Mouse (Mus musculus): ENCODE results near the gene Cdc42bpa. TPM values are rescaled to one million over a fixed set of nuclear protein-coding genes. Genes with fewer than 3 reads are reported as not detected.

Cdc42bpa gene
- total RNA-seq, 2 experiments from 2014 or later, result 6.9 to 30.0 TPM

GRCm38 (mm10) chr1:179958871-179959720 lies 1.2 kb upstream of the Cdc42bpa start:
- no peak for ATAC-seq (replicated peaks; ENCODE audit: low FRiP score, poor library complexity, severe bottlenecking)

DNA sequence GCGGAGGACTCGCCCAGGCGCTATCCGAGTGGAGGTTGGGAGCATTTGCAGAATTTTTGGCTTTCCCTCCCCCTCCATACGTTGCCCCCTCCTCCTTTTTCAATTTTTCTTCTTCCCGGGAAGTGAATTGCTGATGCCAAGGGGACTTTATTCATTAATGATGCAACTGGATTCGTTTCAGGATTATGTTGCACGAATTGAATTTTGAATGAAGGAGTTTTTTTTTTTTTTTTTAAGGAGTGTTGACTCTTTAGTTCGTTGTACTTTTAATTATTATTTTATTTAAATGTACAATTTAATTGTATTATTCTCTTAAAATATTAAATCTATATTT lies 238 bp downstream of the Cdc42bpa start:
- no peak for ATAC-seq (replicated peaks; ENCODE audit: low FRiP score, poor library complexity, severe bottlenecking)

- 0 out of 2 replicates have a peak, but pooled peaks have one; percentile 28 for ATAC-seq (replicated peaks; ENCODE audit: low FRiP score, poor library complexity, severe bottlenecking)
These were observed 818 bp downstream of the Cdc42bpa start for GRCm38 (mm10) chr1:179960882-179961698.

DNA sequence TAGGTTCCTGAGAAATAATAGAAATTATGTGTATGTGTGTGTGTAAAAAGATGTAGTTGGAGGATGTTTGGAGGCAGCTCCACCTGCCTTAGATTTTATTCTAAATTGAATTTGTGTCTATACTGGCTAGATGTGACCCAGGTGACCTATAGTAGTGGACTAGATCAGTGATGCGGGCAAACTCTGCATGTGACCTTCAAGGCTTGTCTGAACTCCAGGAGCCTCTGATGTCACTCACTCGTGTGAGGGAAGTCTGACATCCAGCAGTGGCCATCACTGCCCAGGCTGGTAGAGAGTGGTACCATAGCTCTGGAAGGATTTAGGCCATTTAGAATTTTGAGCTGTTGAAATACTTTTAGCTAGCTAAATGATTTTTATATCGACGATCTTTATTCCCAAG lies 1.5 kb downstream of the Cdc42bpa start:
- ATAC-seq (replicated peaks; ENCODE audit: low FRiP score, poor library complexity, severe bottlenecking), result no peak

GRCm38 (mm10) chr1:179969776-179970428 lies 9.6 kb downstream of the Cdc42bpa start:
- no peak for ATAC-seq (replicated peaks; ENCODE audit: low FRiP score, poor library complexity, severe bottlenecking)

- peak; percentile 80 for ATAC-seq (replicated peaks; ENCODE audit: low FRiP score, poor library complexity, severe bottlenecking)
These were observed 14.7 kb downstream of the Cdc42bpa start for GRCm38 (mm10) chr1:179975021-179975420.

DNA sequence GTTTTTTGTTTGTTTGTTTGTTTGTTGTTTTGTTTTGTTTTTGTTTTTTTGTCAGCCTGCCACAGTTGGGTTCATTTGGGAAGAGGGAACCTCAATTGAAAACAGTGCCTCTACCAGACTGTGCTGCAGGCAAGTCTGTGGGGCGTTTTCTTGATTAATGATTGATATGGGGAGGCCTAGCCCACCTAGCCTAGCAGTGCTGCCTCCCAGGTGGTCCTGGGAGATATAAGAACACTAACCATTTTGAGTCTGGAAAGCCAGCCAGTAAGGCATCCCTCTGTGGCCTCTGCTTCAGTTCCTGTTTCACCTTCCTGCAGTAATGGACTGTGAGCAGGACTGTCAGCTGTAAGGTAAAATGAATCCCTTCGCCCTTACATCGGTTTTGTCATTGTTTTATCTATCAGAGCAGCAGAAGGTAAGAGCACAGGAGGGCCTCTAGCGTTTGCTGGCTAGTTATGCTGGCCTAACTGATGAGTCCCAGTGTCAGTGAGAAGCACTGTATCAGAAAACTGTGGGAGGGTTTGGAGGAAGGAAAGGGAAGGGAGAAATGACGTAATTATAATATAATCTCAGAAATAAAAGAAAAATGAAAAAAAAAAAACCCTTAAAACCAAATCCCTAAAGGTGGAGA lies 15.5 kb downstream of the Cdc42bpa start:
- 0 out of 2 replicates have a peak, but pooled peaks have one; percentile 38 for ATAC-seq (replicated peaks; ENCODE audit: low FRiP score, poor library complexity, severe bottlenecking)

DNA sequence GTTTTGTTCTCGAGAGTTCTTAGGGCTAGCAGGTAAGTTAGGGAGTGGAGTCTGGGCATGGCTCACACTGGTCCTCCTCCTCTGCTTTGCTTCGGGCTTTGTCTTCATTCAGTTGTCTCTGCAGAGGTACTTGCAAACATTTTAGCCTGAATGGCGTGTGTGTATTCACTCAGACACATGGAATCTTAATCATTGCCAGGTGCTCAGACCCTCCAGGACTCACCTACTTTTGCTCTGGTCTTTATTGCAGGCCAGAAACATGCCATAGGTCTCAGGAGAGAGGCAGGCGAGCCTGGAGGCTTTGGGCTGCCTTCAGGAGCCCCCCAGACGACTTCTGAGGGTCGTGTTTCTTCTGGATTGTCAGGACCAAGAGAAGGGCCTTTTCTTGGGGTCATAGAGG lies 17.2 kb downstream of the Cdc42bpa start:
- no peak for ATAC-seq (replicated peaks; ENCODE audit: low FRiP score, poor library complexity, severe bottlenecking)

- no peak for ATAC-seq (replicated peaks; ENCODE audit: low FRiP score, poor library complexity, severe bottlenecking)
These were observed 18.5 kb downstream of the Cdc42bpa start for GRCm38 (mm10) chr1:179978742-179979141.

DNA sequence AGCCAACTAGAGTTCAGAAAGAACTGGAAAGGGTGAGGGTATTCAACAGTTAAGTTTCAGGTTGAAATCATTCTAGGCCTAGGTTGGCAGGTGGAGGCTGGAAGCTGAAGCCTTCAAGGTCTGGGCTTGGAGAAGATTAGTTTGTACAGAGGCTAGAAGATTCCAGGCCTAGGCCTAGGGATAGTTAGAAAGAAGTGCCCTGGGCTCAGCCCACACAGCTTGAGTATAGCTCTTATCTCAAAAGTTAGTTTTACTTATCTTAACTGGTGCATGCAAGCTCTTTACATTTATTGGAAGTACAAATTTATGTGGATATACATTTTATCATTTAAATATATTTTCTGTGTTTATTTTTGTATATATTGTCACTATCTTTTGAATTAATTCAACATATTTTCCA lies 21.4 kb downstream of the Cdc42bpa start:
- ATAC-seq (replicated peaks; ENCODE audit: low FRiP score, poor library complexity, severe bottlenecking), result no peak

DNA sequence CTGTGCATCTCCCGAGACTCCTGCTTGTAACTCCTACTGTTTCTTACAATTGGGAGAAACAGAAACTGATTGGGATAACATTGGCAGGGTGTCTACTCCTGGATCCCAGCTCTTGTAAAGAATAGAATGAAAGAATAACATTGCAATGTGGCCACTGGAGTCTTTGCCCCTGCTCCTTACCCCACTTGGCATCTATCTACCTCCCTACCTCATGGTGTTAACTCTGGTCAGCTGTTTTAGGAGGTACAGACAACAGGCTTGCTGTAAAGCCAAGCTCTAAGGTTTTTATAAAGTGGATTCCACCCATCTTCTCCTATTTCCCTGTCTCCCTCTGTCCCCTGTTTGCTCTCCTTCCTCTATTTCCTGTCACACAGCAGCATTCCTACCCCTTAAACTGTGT lies 21.9 kb downstream of the Cdc42bpa start:
- ATAC-seq (replicated peaks; ENCODE audit: low FRiP score, poor library complexity, severe bottlenecking), result no peak

GRCm38 (mm10) chr1:179982933-179983332 lies 22.7 kb downstream of the Cdc42bpa start:
- ATAC-seq (replicated peaks; ENCODE audit: low FRiP score, poor library complexity, severe bottlenecking), result no peak

DNA sequence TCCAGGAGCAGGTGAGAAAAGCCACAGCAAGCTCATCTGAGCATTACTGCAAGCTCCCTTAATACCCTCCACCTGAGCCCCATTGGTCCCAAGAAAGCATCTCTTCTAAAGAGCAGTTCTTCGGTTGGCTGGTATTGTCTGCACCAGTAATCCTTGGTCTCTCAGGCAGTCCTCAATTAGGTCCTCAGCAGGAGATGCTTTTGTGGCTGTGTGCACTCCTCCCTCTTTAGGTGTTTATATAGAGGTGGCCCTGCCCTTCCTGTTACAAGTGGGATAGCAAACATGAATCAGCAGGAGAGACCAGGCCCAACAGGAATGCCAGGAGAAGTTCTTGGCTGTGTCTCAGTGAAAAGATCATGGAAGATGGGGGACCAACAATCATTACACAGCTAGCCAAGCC lies 23.9 kb downstream of the Cdc42bpa start:
- ATAC-seq (replicated peaks; ENCODE audit: low FRiP score, poor library complexity, severe bottlenecking), result no peak

DNA sequence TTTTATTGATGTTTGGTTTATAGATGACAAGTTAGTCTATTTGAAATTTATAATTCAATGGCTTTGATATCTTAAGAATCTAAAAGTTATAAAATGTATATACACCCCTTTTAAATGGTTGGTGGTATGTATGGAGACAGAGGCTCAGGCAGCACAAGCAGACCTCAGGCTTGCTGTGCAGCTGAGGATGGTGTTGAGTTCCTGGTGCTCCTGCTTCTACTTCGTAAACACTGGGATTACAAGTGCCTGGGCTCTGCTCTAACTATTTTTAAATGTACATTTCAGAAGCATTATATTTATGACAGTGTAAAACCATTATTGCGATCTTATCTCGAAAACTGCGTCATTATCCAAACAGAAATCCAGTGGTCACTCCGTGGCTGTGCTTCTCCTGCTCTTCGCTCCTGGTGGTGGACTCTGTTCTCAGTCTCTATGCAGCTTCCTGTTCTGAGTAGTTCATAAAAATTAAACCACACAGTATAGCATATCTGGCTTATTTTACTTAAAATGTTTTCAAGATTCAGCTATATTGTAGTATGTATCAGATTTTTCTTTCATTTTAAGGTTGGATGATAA lies 31.5 kb downstream of the Cdc42bpa start:
- ATAC-seq (replicated peaks; ENCODE audit: low FRiP score, poor library complexity, severe bottlenecking), result no peak

GRCm38 (mm10) chr1:179992255-179992654 lies 32.0 kb downstream of the Cdc42bpa start:
- no peak for ATAC-seq (replicated peaks; ENCODE audit: low FRiP score, poor library complexity, severe bottlenecking)

DNA sequence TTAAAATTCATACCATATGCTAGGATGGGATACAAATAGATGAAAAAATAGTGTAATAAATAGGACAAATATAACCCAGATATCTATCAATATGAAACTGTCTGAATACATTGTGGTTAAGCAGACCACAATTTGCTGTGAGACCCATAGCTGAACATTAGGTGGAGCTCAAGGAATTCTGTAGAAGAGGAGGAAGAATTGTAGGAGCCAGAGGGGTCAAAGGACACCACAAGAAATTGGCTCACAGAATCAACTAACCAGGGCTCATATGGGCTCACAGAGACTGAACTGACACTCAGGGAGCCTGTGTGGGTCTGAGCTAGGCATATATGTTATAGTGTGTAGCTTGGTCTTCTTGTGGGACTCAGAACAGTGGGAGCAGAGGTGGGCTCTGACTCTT lies 47.8 kb downstream of the Cdc42bpa start:
- no peak for ATAC-seq (replicated peaks; ENCODE audit: low FRiP score, poor library complexity, severe bottlenecking)

DNA sequence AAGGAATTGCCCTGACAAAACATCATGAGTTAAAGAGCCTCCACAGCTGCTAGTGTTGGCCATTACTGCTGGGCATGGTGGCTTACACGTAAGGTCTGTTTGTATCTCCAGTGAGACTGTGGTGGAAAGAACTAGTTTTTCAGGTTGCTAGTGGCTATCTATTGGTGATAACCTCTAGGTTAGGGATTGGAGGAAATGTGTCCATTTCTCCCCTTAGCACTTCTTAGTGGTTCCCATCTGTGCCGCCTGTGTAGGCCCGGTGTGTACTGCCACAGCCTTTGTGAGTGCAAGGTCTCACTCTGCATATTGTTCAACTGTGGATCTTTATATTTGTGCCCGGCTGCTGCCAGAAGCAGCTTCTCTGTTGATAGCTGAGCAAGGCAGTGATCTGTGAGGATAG lies 53.2 kb downstream of the Cdc42bpa start:
- no peak for ATAC-seq (replicated peaks; ENCODE audit: low FRiP score, poor library complexity, severe bottlenecking)

DNA sequence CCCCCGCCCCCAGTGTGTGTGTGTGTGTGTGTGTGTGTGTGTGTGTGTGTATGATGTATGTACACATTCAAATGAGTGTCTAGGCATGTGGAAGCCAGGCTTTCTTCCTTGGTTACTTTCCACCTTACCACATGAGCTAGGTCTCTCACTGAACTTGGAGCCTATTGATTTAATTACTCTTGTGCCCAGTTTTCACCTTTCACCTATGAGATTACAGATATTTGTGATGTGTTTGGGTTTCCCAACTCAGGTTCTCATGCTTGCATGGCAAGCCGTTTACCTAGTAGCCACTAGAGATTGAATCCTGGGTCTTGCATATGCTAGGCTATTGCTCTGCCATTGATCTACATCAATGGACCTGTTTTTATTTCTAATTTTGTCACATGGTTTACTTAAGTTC lies 57.9 kb downstream of the Cdc42bpa start:
- no peak for ATAC-seq (replicated peaks; ENCODE audit: low FRiP score, poor library complexity, severe bottlenecking)

DNA sequence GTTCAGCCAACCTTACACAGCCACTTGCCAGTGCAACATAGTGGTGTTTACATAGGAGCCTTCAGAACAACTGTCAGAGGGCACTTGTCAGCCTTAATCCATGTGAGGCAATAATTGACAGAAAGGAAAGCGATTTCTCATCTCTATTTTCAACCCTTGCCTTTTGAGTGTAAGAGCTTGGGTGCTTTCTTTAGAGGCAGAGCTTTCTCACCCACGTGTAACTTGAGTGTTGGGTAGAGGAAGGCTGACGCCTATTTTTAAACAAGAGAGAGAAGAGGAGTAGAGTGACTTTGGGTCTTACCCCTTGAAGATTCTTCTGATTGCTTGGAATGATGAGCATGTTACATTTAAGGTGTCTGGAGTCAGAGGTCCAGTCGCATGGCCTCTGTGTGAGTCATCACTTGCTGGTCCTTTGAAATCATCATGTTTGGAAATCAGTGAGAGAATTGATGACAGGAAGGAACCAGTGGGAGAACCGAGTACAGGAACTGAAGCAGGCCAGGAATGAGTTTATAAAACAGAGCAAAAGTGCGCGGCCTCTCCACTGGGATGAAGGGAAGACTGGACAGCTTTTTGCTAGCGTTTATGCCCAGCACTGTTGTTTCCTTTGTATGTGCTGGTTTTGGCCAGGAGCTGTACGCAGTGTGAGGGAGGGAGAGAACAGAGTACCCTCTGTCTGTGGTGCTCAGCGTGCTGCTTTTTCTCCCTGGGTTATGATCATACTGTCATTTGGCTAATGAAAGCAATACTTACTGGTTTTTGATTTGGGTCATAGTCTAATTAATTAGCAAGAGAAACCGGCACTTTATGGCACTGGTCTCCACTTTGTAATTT lies 61.4 kb downstream of the Cdc42bpa start:
- ATAC-seq (replicated peaks; ENCODE audit: low FRiP score, poor library complexity, severe bottlenecking), result no peak
